Comparison of ENCODE assay signal across 19 mouse cellular contexts in the genomic region with DNA sequence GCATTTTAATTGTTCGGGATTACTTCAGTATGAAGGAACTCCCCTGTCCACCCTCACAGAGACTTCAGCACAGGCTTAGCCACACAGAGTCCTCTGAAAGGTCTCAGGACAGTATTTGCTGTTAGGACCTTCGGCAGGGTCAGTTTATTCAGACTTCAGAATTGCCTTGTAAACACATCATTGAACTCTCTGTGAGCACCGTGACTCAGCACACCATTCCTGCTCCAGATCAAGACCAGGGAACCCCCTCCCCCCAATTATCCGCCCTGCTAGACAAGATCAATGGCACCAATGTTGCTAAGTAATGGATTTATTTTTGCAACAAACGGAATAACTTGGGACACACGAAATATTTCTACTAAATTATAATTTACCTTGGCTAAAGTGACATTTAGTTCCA.
"Had no signal": no experiment of that assay in that cellular context is flagged by ENCODE, and none has a peak within 500 bp of the region (broad histone marks: within the 10 kb centered on the region; RNA-seq: fewer than 3 reads in every experiment).

No protein-coding gene starts in this region.

- ATAC-seq: liver, postnatal 0 days had no signal

- H3K9ac ChIP-seq: limb, embryonic 12.5 days; limb, embryonic 15.5 days; liver, embryonic 14.5 days; liver, postnatal 0 days; lung, embryonic 15.5 days had no signal

- H3K9me3 ChIP-seq: limb, embryonic 12.5 days; limb, embryonic 15.5 days; lung, embryonic 15.5 days had no signal

- H3K27me3 ChIP-seq: limb, embryonic 15.5 days; lung, embryonic 15.5 days had no signal

- H3K27ac ChIP-seq: limb, embryonic 12.5 days; limb, embryonic 15.5 days; liver, embryonic 14.5 days; lung, embryonic 15.5 days had no signal

- H3K36me3 ChIP-seq: limb, embryonic 12.5 days; limb, embryonic 15.5 days; lung, embryonic 15.5 days had no signal

- DNase-seq: kidney, adult 18-20 months; kidney, postnatal 10 days; kidney, postnatal 36 days; layer of hippocampus, postnatal 36 days; left cerebral cortex, postnatal 4 days; liver, postnatal 0 days; lung, postnatal 10 days; lung, postnatal 4 days; midbrain, embryonic 14.5 days; right cerebral cortex, postnatal 25 days; spleen, adult 18-20 months; thymus, adult 18-20 months; thymus, postnatal 36 days had no signal

- H3K4me3 ChIP-seq: limb, embryonic 12.5 days; limb, embryonic 15.5 days; lung, embryonic 15.5 days had no signal

- H3K4me2 ChIP-seq: limb, embryonic 12.5 days; limb, embryonic 15.5 days; liver, embryonic 11.5 days; lung, embryonic 15.5 days; midbrain, embryonic 11.5 days had no signal
